Mouse (Mus musculus) ovary, postnatal 36 days (tissue): ENCODE results near the gene Epha10.
"Not testable (repeated sequence)": the region's sequence is repeated elsewhere in the genome, so short reads cannot be mapped to it uniquely, and the experiment has no call there.

ENCODE experiments used
- DNase-seq: peaks from one replicate; pipeline ENCODE4 v3.0.0; 2022; ENCODE audit warnings: low spot score, mixed read lengths

Gene Epha10

GRCm38 (mm10) chr4:124894508-124895428, 14.1 kb downstream of the Epha10 start:
- DNase-seq: no peak

DNA sequence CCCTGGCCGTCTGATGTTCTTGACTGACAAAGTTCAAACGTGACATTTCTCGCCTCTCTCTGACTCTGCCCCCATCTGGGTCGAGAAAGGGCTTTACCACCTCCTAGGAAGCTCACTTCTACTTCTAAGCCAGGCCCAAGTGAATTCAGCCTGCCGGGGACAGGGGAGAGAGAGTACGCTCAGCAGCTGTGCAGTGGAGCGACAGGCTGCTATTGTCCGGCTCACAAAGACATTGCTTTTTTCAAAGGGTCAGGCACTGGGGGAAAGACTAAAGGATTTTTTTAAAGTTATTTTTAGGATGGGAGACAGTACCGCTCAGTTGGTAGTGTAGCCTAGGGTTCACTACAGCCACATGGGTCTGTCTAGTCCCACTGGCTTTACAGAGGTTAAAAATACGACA, 17.7 kb downstream of the Epha10 start:
- DNase-seq: no peak

GRCm38 (mm10) chr4:124899906-124900305, 19.2 kb downstream of the Epha10 start:
- no peak for DNase-seq

GRCm38 (mm10) chr4:124905417-124905816, 24.7 kb downstream of the Epha10 start:
- DNase-seq: no peak

- DNase-seq: no peak
Measured at GRCm38 (mm10) chr4:124905971-124906822, 25.5 kb downstream of the Epha10 start.

DNA sequence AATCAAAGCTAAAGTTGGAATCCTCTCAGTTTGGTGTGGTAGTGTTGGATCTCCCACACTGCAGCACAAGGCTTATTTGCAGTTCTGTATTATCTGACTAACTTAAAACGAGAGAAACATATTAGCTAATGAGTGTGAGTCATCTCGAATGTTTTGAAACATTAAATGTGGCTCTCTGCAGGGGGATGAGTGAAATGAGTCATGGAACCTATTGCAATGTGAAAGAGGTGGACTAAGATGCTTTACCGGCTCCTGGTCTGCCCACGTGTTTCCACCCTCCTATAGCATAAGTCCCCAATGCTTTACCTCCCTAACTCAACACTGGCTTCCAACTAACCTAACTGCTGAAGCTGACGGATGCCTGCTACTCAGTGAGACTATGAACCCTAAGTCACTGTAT, 47.4 kb downstream of the Epha10 start:
- DNase-seq: no peak

DNA sequence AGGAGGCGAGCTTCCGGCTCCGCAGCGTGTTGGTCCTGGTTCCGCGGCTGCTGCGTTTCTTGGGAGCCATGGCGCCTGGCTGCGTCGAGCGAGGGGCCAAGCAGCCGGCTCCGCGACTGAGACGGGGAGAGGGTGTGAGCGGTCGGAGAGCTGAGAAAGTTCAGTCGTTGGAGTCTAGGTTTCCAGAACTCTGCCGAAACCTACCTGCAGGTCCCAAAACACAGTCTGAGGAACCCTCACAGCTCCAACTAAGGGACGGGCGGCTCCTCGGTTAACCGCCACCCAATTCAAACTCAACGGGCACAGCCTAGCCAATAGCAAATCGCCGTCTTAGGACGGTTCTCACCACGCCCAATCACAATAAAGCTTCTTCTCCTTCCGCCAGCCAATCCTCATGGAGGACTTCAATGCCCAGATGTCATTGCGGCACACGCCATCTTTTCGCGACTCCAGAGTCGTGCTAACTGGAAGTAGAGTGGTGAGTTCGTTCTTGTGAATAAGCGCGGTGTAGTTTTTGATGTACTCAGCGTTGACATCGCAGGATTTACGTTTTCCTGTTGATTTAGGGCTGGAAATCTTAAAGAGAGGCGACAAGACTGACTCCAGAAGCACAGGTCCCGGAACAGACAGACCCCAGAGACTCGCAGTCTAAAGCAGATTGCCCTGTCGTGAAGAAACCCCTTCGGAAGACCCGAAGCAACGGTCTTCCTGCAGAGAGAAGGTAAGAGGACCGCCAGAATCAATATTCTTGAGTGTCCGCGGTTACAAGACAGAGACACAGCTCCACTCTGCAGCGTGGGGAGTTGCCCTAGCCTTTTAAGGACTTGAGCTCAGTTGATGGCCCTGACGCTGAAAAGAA, 56.1 kb downstream of the Epha10 start, which contains the start of gene 9930104L06Rik:
Gene 9930104L06Rik (plus strand): TSS at position 436 of the 859 bp plus-strand sequence.
- DNase-seq: peak; percentile 89

DNA sequence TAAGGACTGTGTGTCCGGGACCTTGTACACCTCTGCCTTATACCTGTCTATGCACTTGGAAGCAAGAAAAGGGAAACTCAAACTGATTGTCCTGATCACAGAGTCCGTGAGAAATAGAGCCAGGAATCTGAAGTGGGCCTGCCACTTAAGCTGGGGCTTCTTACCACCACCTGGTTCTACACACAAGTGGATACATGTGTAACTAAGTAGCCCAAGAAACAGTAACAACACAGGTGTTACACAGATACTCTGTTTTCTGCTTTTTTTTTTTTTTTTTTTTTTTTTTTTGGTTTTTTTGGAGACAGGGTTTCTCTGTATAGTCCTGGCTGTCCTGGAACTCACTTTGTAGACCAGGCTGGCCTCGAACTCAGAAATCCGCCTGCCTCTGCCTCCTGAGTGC, 58.5 kb downstream of the Epha10 start, which contains the start of gene Cdca8:
Gene Cdca8 (minus strand): TSS at position 101 of the 400 bp plus-strand sequence.
- DNase-seq: not testable (repeated sequence)

- DNase-seq: peak; percentile 73
Measured at GRCm38 (mm10) chr4:124943022-124943421, 62.3 kb downstream of the Epha10 start.

DNA sequence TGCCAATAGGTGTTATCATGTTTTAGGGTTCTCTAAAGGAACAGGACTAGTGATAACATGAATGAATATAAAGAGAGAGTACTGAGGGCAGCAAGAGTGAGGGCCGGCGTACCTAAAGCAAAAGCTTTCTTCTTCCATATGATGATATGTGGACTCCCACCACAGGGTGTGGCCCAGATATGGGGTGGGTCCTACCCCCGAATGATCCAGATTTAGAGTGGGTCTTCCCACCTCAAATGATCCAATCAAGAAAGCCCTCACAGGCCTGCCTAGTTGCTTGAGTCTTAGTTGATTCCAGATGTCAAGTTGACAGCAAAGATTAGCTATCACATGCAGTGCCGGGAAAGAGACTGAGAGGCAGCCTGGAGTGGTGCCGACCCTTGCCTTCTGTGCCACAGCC, 63.1 kb downstream of the Epha10 start:
- no peak for DNase-seq

GRCm38 (mm10) chr4:124944961-124945360, 64.3 kb downstream of the Epha10 start:
- no peak for DNase-seq

DNA sequence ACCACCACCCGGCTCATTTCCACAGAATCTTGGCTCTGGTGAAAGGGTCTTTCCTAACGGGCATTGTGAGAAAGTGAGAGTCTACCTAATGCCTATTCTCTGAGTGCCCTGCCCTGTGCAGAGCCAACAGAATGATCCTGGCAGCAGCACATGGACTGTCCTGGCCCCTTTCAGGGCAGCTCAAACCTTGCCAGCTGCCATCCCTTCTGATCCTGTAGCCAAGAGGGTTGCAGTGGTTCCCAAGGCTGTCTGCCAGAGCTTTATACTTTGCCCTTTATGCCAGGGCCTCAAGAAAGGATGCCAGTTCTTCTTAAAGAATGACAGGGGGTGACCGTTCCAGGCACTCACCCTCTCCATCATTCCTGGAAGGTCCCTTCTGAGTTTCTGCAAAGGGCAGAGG, 68.8 kb downstream of the Epha10 start:
- no peak for DNase-seq

DNA sequence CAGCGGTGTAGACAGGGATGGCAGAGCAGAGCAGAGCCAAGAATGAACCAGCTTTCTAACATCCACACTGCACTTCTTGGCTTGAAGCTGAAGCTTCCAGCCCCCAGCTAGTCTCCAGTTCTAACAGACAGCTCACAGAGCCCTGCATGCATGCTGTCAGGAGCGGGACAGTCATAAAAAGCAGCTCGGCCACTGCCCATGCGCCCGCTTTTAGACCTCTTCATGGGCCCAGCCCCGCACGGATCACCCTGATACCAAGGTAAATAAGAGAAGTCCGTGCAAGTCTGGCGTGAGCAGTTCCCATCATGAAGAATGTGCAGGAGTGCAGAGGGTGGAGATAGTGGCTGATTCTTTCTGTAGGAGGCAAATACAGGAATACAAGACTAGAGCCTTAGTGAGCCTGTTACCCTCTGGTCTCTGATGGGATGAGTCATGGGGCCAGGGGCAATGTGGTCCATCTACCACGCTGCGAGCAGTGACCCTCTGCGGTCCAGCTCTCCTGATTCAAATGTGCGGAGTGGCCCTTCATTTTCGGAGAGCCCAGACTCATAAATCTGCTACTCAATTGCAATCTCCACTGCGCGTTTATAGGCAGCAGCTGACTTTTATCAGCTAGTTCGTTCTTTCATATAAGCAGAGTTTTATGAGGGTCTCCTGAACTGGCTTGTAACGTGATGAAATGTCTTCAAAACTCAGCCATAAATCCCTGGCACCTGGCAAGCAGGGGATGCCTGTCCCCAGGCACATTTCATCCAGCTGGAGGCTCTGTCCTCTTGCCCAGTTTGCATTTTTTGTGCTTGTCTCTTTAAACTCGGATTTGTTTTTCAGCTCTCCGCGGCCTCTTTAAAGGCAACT, 69.7 kb downstream of the Epha10 start:
- DNase-seq: no peak

DNA sequence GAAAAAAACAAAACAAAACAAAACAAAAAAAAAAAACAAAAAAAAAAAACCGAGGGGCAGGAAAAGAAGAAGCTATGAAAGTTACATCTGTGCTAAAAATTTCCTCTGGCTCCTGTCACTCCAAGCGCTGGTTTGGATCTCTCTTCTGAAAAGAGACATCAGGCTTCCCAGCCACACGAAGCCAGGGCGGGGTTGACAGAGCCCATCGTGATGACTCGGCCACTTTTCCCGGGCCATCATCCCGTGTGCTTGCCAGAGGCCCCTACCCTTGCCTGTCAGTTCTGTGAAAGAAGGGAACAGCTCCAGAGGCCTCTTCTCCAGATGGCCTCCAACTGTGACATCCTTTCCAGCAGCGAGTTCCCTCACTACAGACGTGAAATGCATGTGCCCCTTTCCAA, 70.3 kb downstream of the Epha10 start:
- no peak for DNase-seq

- DNase-seq: no peak
Measured at GRCm38 (mm10) chr4:124953546-124953945, 72.8 kb downstream of the Epha10 start.

GRCm38 (mm10) chr4:124957284-124957683, 76.6 kb downstream of the Epha10 start:
- DNase-seq: no peak

GRCm38 (mm10) chr4:124959062-124959461, 78.4 kb downstream of the Epha10 start:
- DNase-seq: peak; percentile 44

DNA sequence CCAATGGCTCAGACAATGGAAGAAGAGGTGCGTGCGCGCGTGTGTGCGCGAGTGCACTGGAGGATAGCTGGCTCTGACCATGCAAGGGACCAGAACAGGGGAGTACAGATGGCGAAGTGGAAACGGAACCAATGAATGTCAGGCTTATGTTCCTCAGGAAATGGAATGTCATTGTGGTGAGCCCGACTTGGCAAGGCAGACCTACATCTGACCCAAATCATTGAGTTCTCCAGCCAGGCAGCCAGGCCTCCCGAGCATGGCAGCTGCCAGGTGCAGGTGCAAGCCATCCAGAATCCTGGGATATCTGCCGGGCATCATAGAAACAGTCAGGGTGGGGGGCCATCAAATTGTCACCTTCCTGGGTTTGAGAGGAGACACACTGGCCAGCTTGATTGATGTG, 80.2 kb downstream of the Epha10 start:
- DNase-seq: no peak

DNA sequence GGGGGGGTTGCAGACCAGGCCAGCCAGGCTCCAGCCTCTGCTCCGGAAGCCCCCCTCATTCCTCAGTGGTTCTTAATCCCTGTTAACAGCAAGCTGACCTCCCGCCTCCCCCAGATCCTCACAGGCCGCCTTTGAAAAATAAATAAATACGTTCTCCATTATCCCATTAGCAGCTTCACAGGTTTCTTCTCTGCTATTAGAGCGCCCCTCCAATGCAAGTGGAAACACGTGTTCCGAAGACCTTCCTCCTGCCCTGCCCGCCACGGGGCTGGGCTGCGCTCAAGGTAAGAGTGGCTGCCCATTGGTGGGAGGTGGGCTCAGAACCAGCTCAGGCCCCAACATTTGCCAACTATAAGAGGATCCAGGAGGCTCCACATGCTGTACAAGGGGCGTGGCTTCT, 81.9 kb downstream of the Epha10 start:
- no peak for DNase-seq

DNA sequence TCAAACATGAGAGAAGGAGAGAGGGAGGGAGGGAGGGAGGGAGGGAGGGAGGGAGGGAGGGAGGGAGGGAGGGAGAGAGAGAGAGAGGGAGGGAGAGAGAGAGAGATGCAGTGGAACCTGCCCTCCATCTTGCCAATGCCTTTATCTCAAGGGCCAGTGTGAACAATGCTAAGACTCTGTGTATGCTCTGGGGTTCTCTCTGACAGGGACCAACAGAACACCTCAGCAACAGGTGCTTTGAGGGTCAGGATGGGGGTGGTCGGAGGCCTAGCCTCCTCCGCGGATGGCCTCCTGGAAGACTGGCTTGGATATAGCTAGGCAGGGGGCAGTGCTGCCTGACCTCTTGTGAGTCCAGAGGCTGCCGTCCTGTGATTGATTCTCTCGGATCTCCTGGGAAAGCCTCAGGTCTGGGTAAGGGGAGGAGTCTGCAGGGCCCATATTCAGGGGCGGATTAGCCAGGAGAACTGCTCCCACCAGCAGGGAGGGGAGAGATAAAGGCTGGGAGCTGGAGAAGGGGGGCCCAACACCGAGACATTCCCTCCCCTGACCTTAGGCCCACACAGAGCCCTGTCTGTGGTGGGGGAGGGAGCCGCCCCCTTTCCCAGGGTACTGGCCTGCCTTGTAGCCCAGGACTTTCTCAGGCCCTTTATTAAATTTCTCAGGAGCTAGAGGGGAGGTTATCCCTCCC, 84.4 kb downstream of the Epha10 start:
- no peak for DNase-seq
